Mouse (Mus musculus) embryo, embryonic 10.5 days (tissue): ENCODE results near the gene Rbm34.
"Not testable (repeated sequence)": the region's sequence is repeated elsewhere in the genome, so short reads cannot be mapped to it uniquely, and the experiment has no call there.

Source experiments
- DNase-seq: peaks from one replicate; pipeline ENCODE4 v3.0.0-alpha.2; 2015; ENCODE audit warnings: low spot score

Rbm34 gene

GRCm38 (mm10) chr8:126970579-126971313 lies at the start of gene Rbm34:
Gene Rbm34 (minus strand): TSS chr8:126971071.
- peak; percentile 98 for DNase-seq

- DNase-seq, result no peak
Observed at GRCm38 (mm10) chr8:127011668-127012067, 40.8 kb upstream of the Rbm34 start.

GRCm38 (mm10) chr8:126994506-126994905 lies 23.6 kb upstream of the Rbm34 start:
- no peak for DNase-seq

- DNase-seq, result peak; percentile 47
Observed at GRCm38 (mm10) chr8:126989363-126990153, 18.7 kb upstream of the Rbm34 start.

- no peak for DNase-seq
Observed at GRCm38 (mm10) chr8:126988346-126989006, 17.6 kb upstream of the Rbm34 start.

GRCm38 (mm10) chr8:126986495-126986894 lies 15.6 kb upstream of the Rbm34 start:
- DNase-seq, result peak; percentile 94

- DNase-seq, result no peak
Observed at GRCm38 (mm10) chr8:126980046-126980445, 9.2 kb upstream of the Rbm34 start.

- DNase-seq, result peak; percentile 39
Observed at GRCm38 (mm10) chr8:126979091-126979920, 8.4 kb upstream of the Rbm34 start.

- not testable (repeated sequence) for DNase-seq
Observed at GRCm38 (mm10) chr8:126978535-126978934, 7.7 kb upstream of the Rbm34 start.

- no peak for DNase-seq
Observed at GRCm38 (mm10) chr8:126978028-126978427, 7.2 kb upstream of the Rbm34 start.

GRCm38 (mm10) chr8:126976608-126977348 lies 5.9 kb upstream of the Rbm34 start:
- DNase-seq, result no peak

GRCm38 (mm10) chr8:126975706-126976105 lies 4.8 kb upstream of the Rbm34 start:
- DNase-seq, result peak; percentile 86

- no peak for DNase-seq
Observed at GRCm38 (mm10) chr8:126974511-126974910, 3.6 kb upstream of the Rbm34 start.

- DNase-seq, result no peak
Observed at GRCm38 (mm10) chr8:126973686-126974265, 2.9 kb upstream of the Rbm34 start.

- DNase-seq, result no peak
Observed at GRCm38 (mm10) chr8:126972649-126973048, 1.8 kb upstream of the Rbm34 start.

GRCm38 (mm10) chr8:126972102-126972501 lies 1.2 kb upstream of the Rbm34 start:
- no peak for DNase-seq

GRCm38 (mm10) chr8:126971314-126971664 lies 418 bp upstream of the Rbm34 start:
- no peak for DNase-seq

- no peak for DNase-seq
Observed at GRCm38 (mm10) chr8:126969546-126969945, 1.3 kb downstream of the Rbm34 start.

- no peak for DNase-seq
Observed at GRCm38 (mm10) chr8:126968107-126968506, 2.8 kb downstream of the Rbm34 start.

- no peak for DNase-seq
Observed at GRCm38 (mm10) chr8:126965246-126965645, 5.6 kb downstream of the Rbm34 start.

- DNase-seq, result no peak
Observed at GRCm38 (mm10) chr8:126962871-126963270, 8.0 kb downstream of the Rbm34 start.
